Mouse (Mus musculus): ENCODE measurements around the gene Plekhm3.

Gene Plekhm3

GRCm38 (mm10) chr1:64773305-64773704, 183.3 kb downstream of the Plekhm3 start:
- in situ Hi-C loops (cut with MboI, MseI), result no loop called here

GRCm38 (mm10) chr1:64770169-64770568, 186.5 kb downstream of the Plekhm3 start:
- in situ Hi-C loops (cut with MboI, MseI), result no loop called here

GRCm38 (mm10) chr1:64761646-64762045, 195.0 kb downstream of the Plekhm3 start:
- in situ Hi-C loops (cut with MboI, MseI), result no loop called here

DNA sequence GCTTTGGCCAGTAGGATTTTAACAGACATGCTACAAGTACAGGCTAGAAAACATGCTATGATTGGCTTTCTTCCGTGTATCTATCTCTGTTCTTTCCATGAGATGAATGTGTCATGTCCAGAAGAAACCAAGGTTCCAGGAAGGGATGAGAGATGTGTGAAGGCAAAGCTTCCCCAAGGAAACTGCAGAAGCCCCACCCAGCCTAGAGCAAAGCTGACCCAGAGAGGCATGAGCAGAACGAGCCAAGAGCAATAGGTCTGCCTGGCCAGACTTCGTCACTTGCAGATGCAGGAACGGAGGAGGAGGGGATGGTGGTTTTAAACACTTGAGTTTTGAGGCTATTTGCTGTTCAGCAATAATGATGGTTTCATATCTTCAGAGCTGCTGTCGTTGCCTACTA, 198.9 kb downstream of the Plekhm3 start:
- in situ Hi-C loops (cut with MboI, MseI), result no loop called here

DNA sequence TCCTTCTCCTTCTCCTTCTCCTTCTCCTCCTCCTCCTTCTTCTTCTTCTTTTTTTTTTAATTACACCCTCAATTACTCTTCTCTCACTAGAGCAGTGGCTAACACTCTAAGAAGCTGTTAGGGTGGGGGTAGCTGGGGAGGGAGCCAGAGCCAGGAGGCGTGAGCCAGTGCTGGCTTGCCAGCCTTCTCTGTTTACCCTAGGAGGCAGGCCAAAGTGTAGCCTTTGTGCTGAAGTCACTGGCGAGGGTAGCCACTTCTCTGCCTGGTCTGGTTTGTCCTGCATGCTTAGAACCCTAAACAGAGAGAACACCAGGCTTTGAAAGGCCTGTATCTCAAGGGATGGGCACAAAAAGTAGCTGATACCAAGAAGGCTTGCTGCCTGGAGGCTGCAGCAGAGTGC, 199.4 kb downstream of the Plekhm3 start:
- in situ Hi-C loops (cut with MboI, MseI), result no loop called here

DNA sequence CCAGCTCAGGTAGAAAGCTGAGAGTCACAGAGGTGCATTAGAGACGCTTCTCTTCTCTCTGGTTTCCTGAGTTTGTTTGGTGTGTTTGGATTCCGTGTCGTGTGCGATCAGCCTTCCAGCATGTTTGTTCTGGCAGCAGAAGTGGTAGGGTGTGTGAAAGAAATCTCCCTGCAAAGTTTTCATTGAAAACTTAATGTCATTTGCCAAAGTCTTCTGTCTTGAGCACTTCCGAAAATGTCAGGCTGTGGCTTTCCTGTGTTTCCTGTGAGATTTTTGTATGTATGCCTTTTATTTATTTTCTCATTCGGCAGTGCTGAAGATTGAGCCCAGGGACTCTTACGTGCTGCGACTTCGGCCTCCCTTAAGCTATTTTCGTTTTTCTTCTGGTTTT, 200.0 kb downstream of the Plekhm3 start:
- in situ Hi-C loops (cut with MboI, MseI), result no loop called here

DNA sequence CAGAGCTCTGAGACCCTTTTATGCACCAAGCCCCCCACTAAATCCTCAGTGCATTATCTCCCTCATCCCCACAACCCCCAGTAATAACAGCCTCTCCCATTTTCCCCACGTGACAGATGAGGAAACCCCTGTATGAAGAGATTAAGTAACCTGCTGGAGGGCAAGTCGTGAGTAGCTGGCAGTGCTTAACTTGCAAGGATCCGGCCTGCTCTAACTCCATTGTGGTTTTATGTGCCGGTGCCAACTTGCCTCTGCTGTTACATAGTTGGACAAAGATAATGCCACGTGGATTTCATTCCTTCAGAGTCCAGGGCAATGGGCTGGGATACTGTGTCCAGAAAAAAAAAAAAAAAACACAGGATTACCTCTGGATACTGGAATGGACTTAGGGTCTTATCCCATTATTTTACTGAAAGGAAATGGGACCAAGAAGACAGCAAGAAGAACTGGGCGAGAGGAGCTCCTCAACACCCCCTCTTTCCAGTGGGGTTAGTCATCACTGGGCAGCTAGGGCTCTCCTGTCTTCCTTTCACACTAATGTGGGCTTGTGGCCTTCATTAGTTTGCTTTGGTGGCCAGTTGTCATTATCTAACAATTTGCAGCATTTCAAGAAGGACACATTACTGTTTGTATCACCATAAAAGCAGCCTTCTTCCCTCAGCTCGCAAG, 200.5 kb downstream of the Plekhm3 start:
- in situ Hi-C loops (cut with MboI, MseI), result no loop called here

DNA sequence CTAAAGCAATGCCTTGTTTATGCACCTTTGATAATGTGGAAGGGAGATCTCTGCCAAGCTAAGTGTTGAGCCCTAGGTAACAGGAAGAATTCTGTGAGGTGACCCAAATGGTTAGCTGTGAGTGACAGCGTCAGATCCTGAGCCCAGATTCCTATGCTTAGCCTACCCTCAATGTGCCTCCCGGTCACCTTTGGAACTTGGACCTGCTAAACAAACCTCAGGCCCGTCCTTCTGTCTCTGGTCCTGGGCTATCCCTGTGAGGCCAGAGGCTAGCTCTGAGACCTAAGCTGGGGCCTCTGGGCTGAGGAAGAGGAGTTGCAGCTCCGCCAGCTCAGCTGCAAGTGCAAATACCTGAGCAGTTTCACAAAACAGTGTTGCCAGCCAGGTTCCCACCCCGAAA, 202.0 kb downstream of the Plekhm3 start:
- in situ Hi-C loops (cut with MboI, MseI), result no loop called here

DNA sequence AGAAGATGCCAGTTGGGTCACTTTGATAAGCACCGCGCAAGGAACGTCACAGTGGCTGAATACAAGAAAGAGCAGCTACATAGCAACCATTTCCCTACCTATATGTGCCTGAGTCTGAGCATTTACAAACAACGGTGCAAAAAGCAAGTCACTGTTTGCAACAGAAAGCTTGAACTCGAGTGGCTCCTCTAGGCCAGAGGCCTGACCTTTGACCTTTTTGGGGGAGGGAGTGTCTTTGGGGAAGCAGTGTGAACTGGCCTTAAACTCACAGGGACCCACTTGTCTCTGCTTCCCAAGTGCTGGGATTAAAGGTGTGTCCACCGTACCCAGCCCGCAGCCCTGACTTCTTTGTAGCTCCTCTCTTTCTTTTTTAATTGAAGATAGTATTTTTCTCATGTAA, 203.0 kb downstream of the Plekhm3 start:
- in situ Hi-C loops (cut with MboI, MseI), result no loop called here

DNA sequence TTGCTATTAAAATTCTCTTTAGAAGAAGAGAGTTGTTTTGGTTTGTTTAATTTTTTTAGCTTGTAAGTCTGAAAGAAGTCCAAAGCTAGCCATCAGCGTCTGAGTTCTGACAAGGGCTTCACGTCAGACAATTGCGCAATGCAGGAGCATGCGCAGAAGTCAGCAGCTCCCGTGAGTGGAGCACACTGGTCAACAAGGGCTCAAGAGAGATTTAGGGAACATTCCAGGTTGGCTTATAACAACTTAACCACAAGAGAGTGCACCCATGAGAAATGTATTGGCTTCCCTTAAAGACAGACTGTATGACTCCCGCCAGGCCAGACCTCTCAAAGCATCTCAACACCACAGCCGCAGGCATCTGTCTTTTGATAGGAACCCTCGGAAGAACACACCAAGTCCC, 203.5 kb downstream of the Plekhm3 start:
- in situ Hi-C loops (cut with MboI, MseI), result no loop called here

GRCm38 (mm10) chr1:64744616-64745015, 212.0 kb downstream of the Plekhm3 start:
- in situ Hi-C loops (cut with MboI, MseI), result no loop called here

DNA sequence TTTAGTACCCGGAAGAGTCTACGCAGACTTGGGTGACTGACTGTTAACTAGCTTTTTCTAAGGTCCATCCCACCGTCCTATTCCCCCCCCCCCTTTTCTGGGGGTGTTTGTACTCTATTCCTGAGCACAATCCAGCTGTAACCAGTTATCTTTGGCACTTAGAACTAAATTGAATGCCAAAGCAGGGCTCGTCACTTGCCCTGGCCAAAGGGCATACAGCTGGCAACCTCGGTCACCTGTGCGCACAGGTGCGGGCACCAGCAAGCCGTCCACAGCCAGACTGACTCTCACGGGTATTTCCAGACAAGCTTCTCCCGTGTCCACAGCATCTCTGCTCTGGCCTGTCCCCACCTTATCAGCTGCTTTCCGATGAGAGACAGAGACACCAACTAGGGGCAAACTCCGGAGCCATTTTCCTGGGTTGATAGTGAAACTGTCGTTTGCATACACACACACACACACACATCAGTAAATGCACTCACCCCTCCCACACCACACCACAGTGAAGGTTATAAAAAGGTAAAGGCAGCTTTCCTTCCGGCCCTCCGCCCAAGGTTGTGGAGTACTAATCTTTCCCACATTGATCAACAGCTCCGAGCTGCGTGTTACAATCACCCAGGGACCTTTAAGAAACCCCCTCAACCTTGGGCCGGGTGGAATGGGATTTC, 213.7 kb downstream of the Plekhm3 start:
- in situ Hi-C loops (cut with MboI, MseI), result no loop called here

- in situ Hi-C loops (cut with MboI, MseI), result no loop called here
These were observed 218.0 kb downstream of the Plekhm3 start for GRCm38 (mm10) chr1:64738661-64739082.

- in situ Hi-C loops (cut with MboI, MseI), result no loop called here
These were observed 218.5 kb downstream of the Plekhm3 start for GRCm38 (mm10) chr1:64738180-64738555.

GRCm38 (mm10) chr1:64737502-64738179, 219.0 kb downstream of the Plekhm3 start, which contains the start of gene Fzd5:
Gene Fzd5, minus strand, starts transcription at chr1:64737751.
- in situ Hi-C loops (cut with MboI, MseI), result no loop called here

- in situ Hi-C loops (cut with MboI, MseI), result no loop called here
These were observed 219.7 kb downstream of the Plekhm3 start for GRCm38 (mm10) chr1:64736681-64737501.

All from regulatory T cell (primary cell).